Mouse (Mus musculus) testis, adult 2 months (tissue): ENCODE data around the gene Odaph. TPM values are rescaled to one million over a fixed set of nuclear protein-coding genes. Genes with fewer than 3 reads are reported as not detected.

Source experiments
- H3K27ac ChIP-seq: fragments of 200-500 bp; 2 replicates; pipeline ENCODE4 v1.5.1; 2012; ENCODE audit warnings: low read depth, low read length; ENCODE audit not compliant: control insufficient read depth, insufficient read depth
- H3K27me3 ChIP-seq: fragments of 200-500 bp; 2 replicates; pipeline ENCODE4 v1.6.1; 2012; ENCODE audit warnings: mild to moderate bottlenecking, low read length, moderate library complexity; ENCODE audit not compliant: control insufficient read depth, insufficient read depth
- H3K36me3 ChIP-seq: fragments of 200-500 bp; 2 replicates; pipeline ENCODE4 v1.6.1; 2012; ENCODE audit warnings: mild to moderate bottlenecking, low read length; ENCODE audit not compliant: control insufficient read depth, insufficient read depth
- H3K4me1 ChIP-seq: fragments of 200-500 bp; 2 replicates; pipeline ENCODE4 v1.6.1; 2012; ENCODE audit warnings: low read length; ENCODE audit not compliant: control insufficient read depth, insufficient read depth
- H3K4me3 ChIP-seq: fragments of 200-500 bp; 2 replicates; pipeline ENCODE4 v1.5.1; 2012; ENCODE audit warnings: low read depth, mild to moderate bottlenecking, low read length, moderate library complexity, mixed read lengths; ENCODE audit not compliant: control insufficient read depth
- CTCF ChIP-seq: fragments of 200-500 bp; IDR thresholded peaks from 2 replicates; pipeline ENCODE4 v1.5.1; 2012; ENCODE audit warnings: low read depth, mild to moderate bottlenecking, inconsistent platforms, low read length, moderate library complexity; ENCODE audit not compliant: control insufficient read depth, insufficient read depth, insufficient replicate concordance
- POLR2A ChIP-seq: fragments of 200-500 bp; IDR thresholded peaks from 2 replicates; pipeline ENCODE4 v1.6.1; 2012; ENCODE audit warnings: low read depth, mild to moderate bottlenecking, inconsistent platforms, low read length, moderate library complexity; ENCODE audit not compliant: control insufficient read depth
- polyA plus RNA-seq: library from polyadenylated mRNA; depleted of rRNA; stranded (reverse); fragments of >200 nt; gene quantifications from 2 replicates; pipeline ENCODE4 v1.2.3, GENCODE M21; 2012

The Odaph gene
- polyA plus RNA-seq, 1 experiment = 1.0 TPM

GRCm38 (mm10) chr5:91991191-91991937, 4.1 kb downstream of the Odaph start:
- H3K27me3 ChIP-seq = no peaks in the 10 kb centered on the region
- H3K4me1 ChIP-seq = peaks cover 7% of the 10 kb centered on the region
- no peaks in the 10 kb centered on the region for H3K36me3 ChIP-seq
- H3K27ac ChIP-seq = no peak overlapping the region
- H3K4me3 ChIP-seq = no peak overlapping the region
- TF ChIP-seq POLR2A (no peak), CTCF (no peak)

GRCm38 (mm10) chr5:91993061-91993460, 5.8 kb downstream of the Odaph start:
- no peak for TF ChIP-seq CTCF
- no peak for TF ChIP-seq POLR2A
- no peak overlapping the region for H3K27ac ChIP-seq
- H3K36me3 ChIP-seq = no peaks in the 10 kb centered on the region
- H3K27me3 ChIP-seq = no peaks in the 10 kb centered on the region
- H3K4me1 ChIP-seq = peaks cover 7% of the 10 kb centered on the region
- H3K4me3 ChIP-seq = no peak overlapping the region

- no peak for TF ChIP-seq CTCF
- TF ChIP-seq POLR2A = peak; percentile 24; the same call in 1 of the 2 replicates
- Histone ChIP-seq H3K36me3 (no peaks in the 10 kb centered on the region), H3K27ac (peak overlapping the region; percentile 71), H3K4me3 (peak overlapping the region; percentile 69), H3K4me1 (peaks cover 7% of the 10 kb centered on the region), H3K27me3 (no peaks in the 10 kb centered on the region)
Measured at GRCm38 (mm10) chr5:91994546-91994945, 7.3 kb downstream of the Odaph start.

DNA sequence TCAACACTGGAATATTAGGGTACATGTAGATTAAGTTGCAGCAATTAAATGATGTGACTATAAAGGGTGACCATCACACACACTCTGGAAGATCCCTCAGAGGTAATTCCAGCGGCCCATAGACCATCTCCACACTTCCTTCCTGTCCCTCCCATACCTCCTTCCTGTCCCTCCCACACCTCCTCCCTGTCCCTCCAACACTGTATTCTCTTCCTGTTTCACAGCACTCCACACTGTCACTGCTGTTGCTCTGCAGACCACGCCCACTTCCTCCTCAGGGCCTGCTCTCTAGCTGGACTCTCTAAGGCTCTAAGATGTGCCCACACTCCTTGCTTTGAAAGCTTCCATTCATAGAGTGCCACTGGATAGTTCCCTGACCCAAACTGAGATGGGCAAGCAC, 13.5 kb downstream of the Odaph start:
- Histone ChIP-seq H3K4me3 (no peak overlapping the region), H3K4me1 (no peaks in the 10 kb centered on the region)
- TF ChIP-seq CTCF (no peak), POLR2A (no peak)

GRCm38 (mm10) chr5:92003011-92003410, 15.7 kb downstream of the Odaph start:
- H3K27ac ChIP-seq = no peak overlapping the region
- no peaks in the 10 kb centered on the region for H3K4me1 ChIP-seq
- TF ChIP-seq CTCF = no peak
- no peak for TF ChIP-seq POLR2A
- H3K4me3 ChIP-seq = no peak overlapping the region
- H3K36me3 ChIP-seq = no peaks in the 10 kb centered on the region
- no peaks in the 10 kb centered on the region for H3K27me3 ChIP-seq

More for the DNA sequence above, 13.5 kb downstream of the Odaph start:
- Histone ChIP-seq H3K36me3 (no peaks in the 10 kb centered on the region), H3K27me3 (no peaks in the 10 kb centered on the region), H3K27ac (no peak overlapping the region)

- Histone ChIP-seq H3K4me1 (no peaks in the 10 kb centered on the region), H3K27me3 (no peaks in the 10 kb centered on the region), H3K4me3 (no peak overlapping the region), H3K27ac (no peak overlapping the region), H3K36me3 (peaks cover 2% of the 10 kb centered on the region; the same call in 1 of the 2 replicates)
- TF ChIP-seq CTCF (no peak), POLR2A (no peak)
Measured at GRCm38 (mm10) chr5:92009827-92010226, 22.6 kb downstream of the Odaph start.

DNA sequence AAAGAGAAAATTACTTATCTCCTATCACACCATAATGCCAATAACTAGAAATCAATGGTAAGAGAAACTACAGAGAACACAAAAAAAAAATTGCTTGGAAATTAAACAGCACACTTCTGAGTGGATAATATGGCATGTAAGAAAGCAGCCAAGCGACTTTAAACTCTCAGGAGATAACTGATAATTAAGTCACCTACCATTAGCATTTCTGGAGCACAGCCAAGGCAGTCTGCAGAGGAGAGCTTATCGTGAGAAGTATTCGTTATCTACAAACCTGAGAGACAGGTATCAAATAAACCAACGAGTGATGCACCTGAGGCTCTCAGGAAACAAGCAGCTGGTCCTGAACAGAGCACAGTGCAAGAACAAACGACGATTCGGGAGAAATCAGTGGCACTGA, 24.5 kb downstream of the Odaph start:
- Histone ChIP-seq H3K27me3 (no peaks in the 10 kb centered on the region), H3K4me3 (no peak overlapping the region), H3K27ac (no peak overlapping the region)

More for the DNA sequence above, 24.5 kb downstream of the Odaph start:
- TF ChIP-seq POLR2A (no peak), CTCF (no peak)
- peaks cover 2% of the 10 kb centered on the region; the same call in 1 of the 2 replicates for H3K36me3 ChIP-seq
- H3K4me1 ChIP-seq = no peaks in the 10 kb centered on the region
